Mouse (Mus musculus): ENCODE measurements around the gene Brd3.

- TF ChIP-seq CTCF (IDR thresholded peaks at IDR 0.05; ENCODE audit: control insufficient read depth, insufficient read depth, low read length) (no peak), POLR2A (IDR thresholded peaks at IDR 0.05; ENCODE audit: borderline replicate concordance, control insufficient read depth, low read depth, low read length) (no peak)
These were observed 81.6 kb downstream of the Brd3 start for GRCm38 (mm10) chr2:27425751-27426405.
